Mouse (Mus musculus) CH12.LX (cell line): ENCODE data around the gene Usp25.

ENCODE experiments used
- CTCF ChIP-seq, 2 experiments: IDR thresholded peaks in 1 of 2; conservative IDR thresholded peaks in 1 of 2; 2 replicates each; pipeline ENCODE4 v1.5.1; 2011 to 2012; ENCODE audit warnings: low read depth in 2 of 2, low read length in 2 of 2, improper control_type of control experiment in 1 of 2, inconsistent platforms in 1 of 2, mild to moderate bottlenecking in 1 of 2, moderate library complexity in 1 of 2
- EP300 ChIP-seq: IDR thresholded peaks from 2 replicates; pipeline ENCODE4 v1.6.1; 2011; ENCODE audit warnings: low read length, improper control_type of control experiment
- MAFK ChIP-seq: IDR thresholded peaks from 2 replicates; pipeline ENCODE4 v1.6.1; 2011; ENCODE audit warnings: low read length, improper control_type of control experiment; ENCODE audit not compliant: insufficient replicate concordance
- MXI1 ChIP-seq: IDR thresholded peaks from 2 replicates; pipeline ENCODE4 v1.6.1; 2011; ENCODE audit warnings: mild to moderate bottlenecking, low read depth, low read length, improper control_type of control experiment
- POLR2A ChIP-seq: IDR thresholded peaks from 2 replicates; pipeline ENCODE4 v1.6.1; 2011; ENCODE audit warnings: low read depth, mild to moderate bottlenecking, improper control_type of control experiment, low read length
- POLR2AphosphoS2 ChIP-seq: IDR thresholded peaks from 2 replicates; pipeline ENCODE4 v1.6.1; 2011; ENCODE audit warnings: low read depth, low read length, improper control_type of control experiment
- USF1 ChIP-seq: IDR thresholded peaks from 2 replicates; pipeline ENCODE4 v1.6.1; 2014; ENCODE audit warnings: low read depth, mild to moderate bottlenecking, inconsistent platforms, low read length, improper control_type of control experiment
- ZC3H11A ChIP-seq: IDR thresholded peaks from 2 replicates; pipeline ENCODE4 v1.6.1; 2012; ENCODE audit warnings: low read depth, mild to moderate bottlenecking, inconsistent platforms, low read length, improper control_type of control experiment
- ZMIZ1 ChIP-seq: IDR thresholded peaks from 2 replicates; pipeline ENCODE4 v1.6.1; 2012; ENCODE audit warnings: low read depth, mild to moderate bottlenecking, inconsistent platforms, low read length, improper control_type of control experiment
- ZNF384 ChIP-seq: IDR thresholded peaks from 2 replicates; pipeline ENCODE4 v1.6.1; 2012; ENCODE audit warnings: low read depth, low read length, improper control_type of control experiment, inconsistent platforms

- no peak for TF ChIP-seq POLR2A
- TF ChIP-seq EP300: no peak
- TF ChIP-seq MAFK: no peak
- TF ChIP-seq ZMIZ1: no peak
- no peak for TF ChIP-seq MXI1
- TF ChIP-seq ZNF384: no peak
- TF ChIP-seq ZC3H11A: no peak
- TF ChIP-seq CTCF (conservative IDR thresholded peaks at IDR 0.05 in 1 of 2, IDR thresholded peaks at IDR 0.05 in 1 of 2; ENCODE audit: low read depth in 2 of 2, low read length in 2 of 2): no peak
- TF ChIP-seq POLR2AphosphoS2: no peak
- TF ChIP-seq USF1: no peak
These were observed 45.8 kb upstream of the Usp25 start for GRCm38 (mm10) chr16:76967593-76968275.
